31 mouse cellular contexts compared by ENCODE assay signal in the genomic region with DNA sequence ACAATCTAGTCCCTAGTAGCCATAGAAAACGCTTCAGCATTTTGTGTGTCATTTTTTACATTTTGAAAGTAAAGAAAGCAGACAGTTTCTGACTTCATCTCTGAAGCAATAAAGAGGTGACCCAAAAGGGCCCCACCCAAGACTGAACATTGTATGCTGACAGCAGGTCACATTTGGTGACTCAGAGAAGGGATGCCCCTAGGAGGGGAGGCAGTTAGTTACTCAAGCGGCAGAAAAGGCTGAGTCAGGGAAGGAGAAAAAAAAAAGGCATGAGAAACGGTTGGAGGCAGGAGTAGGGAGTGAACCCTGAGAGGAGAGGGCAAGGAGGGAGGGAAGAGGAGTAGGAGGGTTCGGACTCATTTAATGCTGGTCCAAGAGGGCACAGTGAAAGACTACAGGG. TPM values are rescaled to one million over a fixed set of nuclear protein-coding genes. Genes with fewer than 3 reads are reported as not detected.
DNase-seq lines count a peak whose midpoint lies in the region; ATAC-seq and TF ChIP-seq lines count a peak whose summit lies in the region.
"Had no signal": no experiment of that assay in that cellular context is flagged by ENCODE, and none has a peak within 500 bp of the region (broad histone marks: within the 10 kb centered on the region; RNA-seq: fewer than 3 reads in every experiment).

No protein-coding gene starts in this region.

- no peak overlapping the region for H3K9ac ChIP-seq in intestine, postnatal 0 days (ENCODE audit: low read depth, low read length)
- H3K9ac ChIP-seq: forebrain, embryonic 15.5 days; midbrain, embryonic 15.5 days; neural tube, embryonic 15.5 days; stomach, embryonic 15.5 days had no signal

- H3K9me3 ChIP-seq in intestine, postnatal 0 days (ENCODE audit: control insufficient read depth) = no peaks in the 10 kb centered on the region
- H3K9me3 ChIP-seq: forebrain, embryonic 15.5 days; hindbrain, embryonic 10.5 days; midbrain, embryonic 15.5 days; neural tube, embryonic 15.5 days; stomach, embryonic 15.5 days had no signal

- H3K4me2 ChIP-seq in intestine, postnatal 0 days (replicated peaks; ENCODE audit: low read depth) = no peak overlapping the region
- H3K4me2 ChIP-seq: forebrain, embryonic 15.5 days; heart, embryonic 11.5 days; midbrain, embryonic 15.5 days; neural tube, embryonic 15.5 days; stomach, embryonic 15.5 days had no signal

- peak; percentile 65 for ATAC-seq in Patski
- ATAC-seq in intestine, postnatal 0 days = peak; percentile 56
- ATAC-seq in erythroblast, adult 5-6 weeks (replicated peaks; ENCODE audit: low FRiP score, poor library complexity, severe bottlenecking) = no peak
- ATAC-seq: CD4-positive, CD25-positive, alpha-beta regulatory T cell, adult 4 months; forebrain, embryonic 15.5 days; hindbrain, embryonic 16.5 days; midbrain, embryonic 15.5 days had no signal

- H3K4me3 ChIP-seq in intestine, postnatal 0 days (ENCODE audit: low read depth, low read length) = no peak overlapping the region
- H3K4me3 ChIP-seq: forebrain, embryonic 15.5 days; hindbrain, embryonic 10.5 days; midbrain, embryonic 15.5 days; neural tube, embryonic 15.5 days; stomach, embryonic 15.5 days had no signal

- DNase-seq in testis, postnatal 10 days (ENCODE audit: low spot score) = peak; percentile 9
- no peak for DNase-seq in testis, postnatal 14 days (ENCODE audit: low spot score)
- DNase-seq in Patski (ENCODE audit: low read depth, low spot score) = no peak
- no peak for DNase-seq in thymus, postnatal 4 days
- DNase-seq in thymus, postnatal 36 days = no peak
- DNase-seq: adrenal gland, adult 8-10 months; cerebellum, adult 18-20 months; cerebellum, postnatal 25 days; embryo, embryonic 11 days; kidney, adult 18-20 months; kidney, postnatal 10 days; lung, adult 18-20 months had no signal

- CTCF ChIA-PET in Patski (lab: Charles Lee) = interaction anchor here (2.1 kb wide), 1 partner anchor 24 kb away, joined by 5 read pairs; no protein-coding TSS in a partner anchor

- no peaks in the 10 kb centered on the region for H3K27me3 ChIP-seq in Patski
- no peaks in the 10 kb centered on the region for H3K27me3 ChIP-seq in intestine, postnatal 0 days (replicated peaks; ENCODE audit: control insufficient read depth, insufficient read depth, low read length)
- H3K27me3 ChIP-seq: forebrain, embryonic 15.5 days; midbrain, embryonic 15.5 days; neural tube, embryonic 15.5 days; stomach, embryonic 15.5 days had no signal

- 48% methylated on average over 4 of the region's 4 CpGs for WGBS in intestine, postnatal 0 days

- no peaks in the 10 kb centered on the region for H3K4me1 ChIP-seq in intestine, postnatal 0 days (replicated peaks; ENCODE audit: control insufficient read depth, insufficient read depth, low read length)
- H3K4me1 ChIP-seq: forebrain, embryonic 15.5 days; hindbrain, embryonic 10.5 days; midbrain, embryonic 15.5 days; neural tube, embryonic 15.5 days; stomach, embryonic 15.5 days had no signal

- no peak overlapping the region for H3K27ac ChIP-seq in intestine, postnatal 0 days (ENCODE audit: low read depth, low read length)
- H3K27ac ChIP-seq: forebrain, embryonic 15.5 days; hindbrain, embryonic 10.5 days; midbrain, embryonic 15.5 days; neural tube, embryonic 15.5 days; stomach, embryonic 15.5 days had no signal

- TF ChIP-seq CTCF in Patski (IDR thresholded peaks at IDR 0.05) = no peak
- TF ChIP-seq CTCF in intestine, postnatal 0 days (IDR thresholded peaks at IDR 0.05; ENCODE audit: low read depth) = no peak

- no peaks in the 10 kb centered on the region for H3K36me3 ChIP-seq in intestine, postnatal 0 days (ENCODE audit: control insufficient read depth, insufficient read depth)
- H3K36me3 ChIP-seq: forebrain, embryonic 15.5 days; hindbrain, embryonic 10.5 days; midbrain, embryonic 15.5 days; neural tube, embryonic 15.5 days; stomach, embryonic 15.5 days had no signal

- in situ Hi-C loops in Patski (cut with MboI; ENCODE audit: low pct_unique_long_range_greater_than_20kb) = no loop called here

- POLR2A ChIA-PET in Patski (lab: Charles Lee) = no interaction called here

RNA-seq across cellular contexts. Expression of a gene that starts 15.5 kb away (rescaled TPM):
- polyA plus RNA-seq in Patski (2021) = not detected
- polyA plus RNA-seq in intestine, postnatal 0 days (2015; fragmentation: Nextera tagmentation; extraction: Ambion mirVana) = not detected in 2 replicates
- not detected in 2 replicates for total RNA-seq in erythroblast, adult 5-6 weeks (2015; ENCODE audit: low replicate concordance)
- not detected in 2 replicates for total RNA-seq in erythroblast, adult 5-6 weeks (2017; ENCODE audit: low replicate concordance)
- total RNA-seq: adrenal gland, adult 8-10 months; layer of hippocampus, adult 18-20 months; layer of hippocampus, postnatal 14 days; left cerebral cortex, adult 8-10 months; liver, adult 2 months; megakaryocyte-erythroid progenitor cell, adult 5-6 weeks had no signal
- polyA plus RNA-seq: CD4-positive, CD25-positive, alpha-beta regulatory T cell, adult 4 months; forebrain, embryonic 15.5 days; gonadal fat pad, adult 2 months; heart, embryonic 11.5 days; heart, postnatal 0 days; hindbrain, embryonic 10.5 days; limb, embryonic 11.5 days; liver, adult 2 months; midbrain, embryonic 15.5 days had no signal

RNA-seq across cellular contexts. Expression of a gene that starts 18.0 kb away (rescaled TPM):
- 0.15 TPM for polyA plus RNA-seq in Patski (2021)
- polyA plus RNA-seq in intestine, postnatal 0 days (2015; fragmentation: Nextera tagmentation; extraction: Ambion mirVana) = not detected in 2 replicates
- not detected in 2 replicates for total RNA-seq in erythroblast, adult 5-6 weeks (2015; ENCODE audit: low replicate concordance)
- total RNA-seq in erythroblast, adult 5-6 weeks (2017; ENCODE audit: low replicate concordance) = not detected in 2 replicates
- total RNA-seq: gastrocnemius, adult 8-10 months; layer of hippocampus, adult 18-20 months; layer of hippocampus, postnatal 14 days; liver, adult 2 months; megakaryocyte-erythroid progenitor cell, adult 5-6 weeks had no signal
- polyA plus RNA-seq: CD4-positive, CD25-positive, alpha-beta regulatory T cell, adult 4 months; forebrain, embryonic 15.5 days; heart, postnatal 0 days; hindbrain, embryonic 16.5 days; liver, adult 2 months; midbrain, embryonic 15.5 days; neural tube, embryonic 15.5 days had no signal

RNA-seq across cellular contexts. Expression of a gene that starts 31.9 kb away (rescaled TPM):
- polyA plus RNA-seq in Patski (2021) = not detected
- not detected in 2 replicates for polyA plus RNA-seq in intestine, postnatal 0 days (2015; fragmentation: Nextera tagmentation; extraction: Ambion mirVana)
- not detected in 2 replicates for total RNA-seq in erythroblast, adult 5-6 weeks (2015; ENCODE audit: low replicate concordance)
- not detected in 2 replicates for total RNA-seq in erythroblast, adult 5-6 weeks (2017; ENCODE audit: low replicate concordance)
- total RNA-seq: adrenal gland, adult 8-10 months; gastrocnemius, adult 8-10 months; layer of hippocampus, adult 18-20 months; layer of hippocampus, postnatal 14 days; left cerebral cortex, adult 8-10 months; liver, adult 2 months; megakaryocyte-erythroid progenitor cell, adult 5-6 weeks had no signal
- polyA plus RNA-seq: CD4-positive, CD25-positive, alpha-beta regulatory T cell, adult 4 months; forebrain, embryonic 15.5 days; gonadal fat pad, adult 2 months; heart, embryonic 11.5 days; heart, postnatal 0 days; hindbrain, embryonic 10.5 days; hindbrain, embryonic 16.5 days; limb, embryonic 11.5 days; liver, adult 2 months; midbrain, embryonic 15.5 days; neural tube, embryonic 15.5 days; stomach, embryonic 15.5 days had no signal
